Mouse (Mus musculus) embryo, embryonic 10.5 days (tissue): ENCODE data around the gene Itgb1bp1.

Source experiments
- DNase-seq: peaks from one replicate; pipeline ENCODE4 v3.0.0-alpha.2; 2015; ENCODE audit warnings: low spot score

Itgb1bp1 gene

DNA sequence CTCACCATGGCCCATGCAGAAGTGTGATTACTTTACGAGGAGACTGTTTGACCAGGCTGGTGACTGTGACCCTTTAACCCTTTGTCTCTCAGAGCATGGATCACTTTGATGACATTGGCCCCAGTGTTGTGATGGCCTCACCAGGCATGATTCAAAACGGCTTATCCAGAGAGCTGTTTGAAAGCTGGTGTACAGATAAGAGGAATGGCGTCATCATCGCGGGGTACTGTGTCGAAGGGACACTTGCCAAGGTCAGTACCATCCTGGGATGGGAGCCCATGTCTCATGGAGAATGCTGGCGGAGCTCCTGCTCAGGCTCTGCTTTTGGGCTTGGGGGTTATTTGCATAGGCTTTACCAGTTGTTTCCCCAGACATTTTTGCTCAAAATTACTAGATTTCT, 15.2 kb upstream of the Itgb1bp1 start:
- DNase-seq, result no peak

GRCm38 (mm10) chr12:21298856-21299255, 12.8 kb upstream of the Itgb1bp1 start:
- DNase-seq, result no peak

- DNase-seq, result no peak
These were observed 3.6 kb upstream of the Itgb1bp1 start for GRCm38 (mm10) chr12:21289651-21290050.

- no peak for DNase-seq
These were observed 2.8 kb upstream of the Itgb1bp1 start for GRCm38 (mm10) chr12:21288716-21289395.

- DNase-seq, result no peak
These were observed 897 bp upstream of the Itgb1bp1 start for GRCm38 (mm10) chr12:21286712-21287650.

DNA sequence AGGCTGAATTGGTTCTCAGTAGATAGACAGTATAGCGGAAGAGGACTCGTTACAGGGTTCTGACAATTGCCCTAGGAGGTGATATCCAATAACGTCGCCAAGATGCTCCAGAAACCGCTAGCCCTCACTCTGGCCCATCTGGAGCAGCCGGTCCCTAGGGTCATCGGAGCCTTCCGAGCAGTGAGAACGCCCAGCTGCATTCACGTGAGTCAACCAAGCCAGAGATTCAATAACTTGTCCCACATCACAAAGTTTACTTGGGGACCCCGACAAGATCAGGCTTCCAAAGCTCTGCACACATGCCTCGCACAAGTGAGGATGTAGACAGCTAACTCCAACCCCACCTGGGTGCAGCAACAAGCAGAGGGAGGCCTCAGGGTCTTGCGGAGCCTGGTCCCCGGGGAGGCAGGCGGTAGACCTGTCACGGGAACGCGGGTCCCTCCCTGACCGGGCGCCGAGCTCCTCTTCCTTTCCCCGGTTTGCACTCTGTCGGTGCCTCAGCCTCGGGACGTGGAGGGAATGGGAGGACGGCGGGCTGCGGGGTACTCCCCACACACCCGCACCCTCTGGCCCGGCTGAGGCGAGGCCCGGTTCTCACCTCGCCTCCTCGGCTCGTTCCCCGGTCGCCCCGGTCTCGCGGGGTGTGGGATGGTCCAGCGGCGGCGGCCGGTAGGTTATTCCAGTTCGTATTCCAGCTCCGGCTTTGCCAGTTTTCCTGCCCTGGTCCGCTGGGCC, 409 bp downstream of the Itgb1bp1 start:
- peak; percentile 64 for DNase-seq

GRCm38 (mm10) chr12:21284761-21285441, 1.2 kb downstream of the Itgb1bp1 start, which contains the start of gene Cpsf3:
Cpsf3 (plus strand) TSS chr12:21285391.
- peak; percentile 4 for DNase-seq

DNA sequence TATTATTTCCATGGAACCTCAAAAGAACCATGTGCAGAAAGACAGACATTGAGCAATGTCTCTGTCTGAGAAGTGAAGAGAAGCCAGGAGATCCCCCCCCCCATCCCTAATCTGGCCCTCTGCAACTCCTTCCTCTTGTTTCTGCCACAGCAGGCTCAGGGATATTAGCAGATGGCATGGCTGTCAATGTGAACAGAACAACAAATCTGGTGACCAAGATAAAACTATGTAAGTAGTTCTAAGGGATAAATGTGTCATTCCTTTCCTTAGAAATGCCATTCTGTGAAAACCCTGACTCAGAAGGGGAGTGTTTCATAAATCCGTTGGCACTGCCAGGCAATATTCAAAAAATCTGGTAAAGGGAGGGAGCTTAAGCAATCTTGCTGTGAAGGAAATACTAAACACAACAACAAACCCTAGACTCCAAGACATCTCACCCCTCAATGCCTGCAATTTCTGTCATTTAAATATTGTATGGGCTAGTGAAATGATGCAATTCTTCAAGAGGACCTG, 8.7 kb downstream of the Itgb1bp1 start:
- no peak for DNase-seq

- DNase-seq, result no peak
These were observed 11.6 kb downstream of the Itgb1bp1 start for GRCm38 (mm10) chr12:21274446-21274845.

DNA sequence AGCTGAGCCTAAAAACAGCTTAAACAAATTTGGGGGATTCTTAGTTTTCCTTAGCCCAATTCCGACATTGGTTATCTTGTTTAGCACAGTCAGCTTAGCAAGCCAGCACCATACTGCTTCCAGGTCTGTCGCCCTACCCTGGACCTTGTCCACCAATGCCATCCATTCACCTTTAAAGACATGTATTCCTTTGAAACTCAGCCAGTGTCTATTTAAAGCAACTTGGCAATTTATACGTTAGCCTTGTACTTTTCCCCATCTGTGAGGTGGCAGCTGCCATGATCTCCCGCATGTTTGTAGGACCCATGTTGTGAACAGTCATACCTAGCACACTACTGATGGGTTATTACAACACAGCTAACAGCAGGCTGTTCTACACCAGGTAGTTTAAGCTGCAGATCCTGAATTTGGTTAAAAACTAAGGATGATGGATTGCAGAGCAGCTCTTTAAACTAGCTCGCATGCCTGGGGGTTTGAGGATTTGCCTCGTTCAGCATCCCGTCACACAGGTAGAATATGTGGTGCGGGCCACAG, 17.9 kb downstream of the Itgb1bp1 start:
- DNase-seq, result no peak

DNA sequence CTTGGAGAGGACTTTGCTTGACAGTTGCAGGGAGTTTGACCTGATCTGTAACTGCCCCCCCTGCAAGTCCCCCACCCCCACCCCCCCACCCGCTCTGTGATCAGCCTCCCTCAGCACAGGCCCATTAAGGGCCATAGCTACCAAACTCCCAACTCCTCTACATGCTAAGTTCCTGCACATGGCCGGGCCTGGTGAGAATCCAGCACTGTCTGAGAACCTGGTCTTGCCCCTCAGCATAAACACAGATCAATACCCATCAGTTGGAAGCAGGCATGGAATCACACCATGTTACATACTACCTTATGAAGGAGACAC, 19.3 kb downstream of the Itgb1bp1 start:
- no peak for DNase-seq

DNA sequence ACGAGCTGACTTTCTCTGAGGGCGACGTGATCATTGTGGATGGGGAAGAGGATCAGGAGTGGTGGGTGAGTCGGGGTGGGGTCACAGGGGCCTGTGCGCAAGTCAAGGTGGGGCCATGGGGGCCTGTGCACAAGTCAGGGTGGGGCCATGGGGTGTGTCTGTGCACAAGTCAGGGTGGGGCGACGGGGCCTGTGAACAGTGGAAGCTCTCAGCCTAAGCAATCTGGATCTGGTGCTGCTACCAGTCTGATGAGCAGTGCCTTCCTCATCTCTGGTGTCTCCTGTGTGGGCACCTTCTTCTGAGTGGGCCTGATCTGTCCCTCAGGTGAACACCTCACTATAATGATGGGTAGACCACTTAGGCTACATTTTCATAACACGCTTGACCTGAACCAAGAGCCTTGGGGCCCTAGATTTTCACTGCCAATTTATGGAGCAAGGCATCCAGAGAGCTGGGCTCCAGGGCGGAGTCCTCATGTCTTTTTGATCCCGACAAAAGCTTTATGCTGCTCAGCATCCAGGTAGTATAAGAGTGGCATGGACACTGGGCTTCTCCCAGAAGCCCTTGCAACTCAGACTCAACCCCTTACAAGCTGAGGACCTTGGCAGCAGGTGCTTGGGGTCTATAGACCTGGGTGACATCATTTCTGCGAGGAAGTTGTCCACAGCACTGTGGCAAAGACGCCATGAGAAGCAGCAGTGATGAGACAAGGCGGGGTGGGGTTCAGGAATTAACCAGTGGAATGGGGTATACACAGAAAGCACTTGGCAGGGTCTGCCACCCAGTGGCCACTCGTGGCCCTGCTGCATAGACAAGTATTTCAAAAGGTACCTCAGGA, 19.9 kb downstream of the Itgb1bp1 start:
- peak; percentile 70 for DNase-seq

DNA sequence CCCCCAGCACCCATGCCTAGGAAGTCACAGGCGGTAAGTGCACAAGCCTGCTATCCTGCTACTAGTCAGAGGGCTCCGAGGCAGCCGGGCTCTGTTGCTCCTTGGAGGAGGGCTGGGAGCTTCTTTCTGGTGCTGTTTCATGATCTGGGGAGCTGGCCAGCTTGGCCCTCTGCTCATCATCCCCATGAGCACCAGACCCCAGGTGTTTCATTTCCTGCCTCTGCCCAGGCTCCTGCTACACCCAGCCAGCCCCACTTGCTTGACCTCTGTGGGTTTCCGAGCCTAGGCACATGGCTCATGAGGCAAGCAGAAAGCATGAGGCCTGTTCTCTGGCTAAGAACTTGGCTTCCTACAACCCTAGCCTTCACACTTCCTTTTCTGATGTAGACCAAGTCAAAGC, 20.6 kb downstream of the Itgb1bp1 start:
- no peak for DNase-seq

GRCm38 (mm10) chr12:21264970-21265369, 21.1 kb downstream of the Itgb1bp1 start:
- DNase-seq, result no peak

- DNase-seq, result no peak
These were observed 21.8 kb downstream of the Itgb1bp1 start for GRCm38 (mm10) chr12:21264241-21264640.

DNA sequence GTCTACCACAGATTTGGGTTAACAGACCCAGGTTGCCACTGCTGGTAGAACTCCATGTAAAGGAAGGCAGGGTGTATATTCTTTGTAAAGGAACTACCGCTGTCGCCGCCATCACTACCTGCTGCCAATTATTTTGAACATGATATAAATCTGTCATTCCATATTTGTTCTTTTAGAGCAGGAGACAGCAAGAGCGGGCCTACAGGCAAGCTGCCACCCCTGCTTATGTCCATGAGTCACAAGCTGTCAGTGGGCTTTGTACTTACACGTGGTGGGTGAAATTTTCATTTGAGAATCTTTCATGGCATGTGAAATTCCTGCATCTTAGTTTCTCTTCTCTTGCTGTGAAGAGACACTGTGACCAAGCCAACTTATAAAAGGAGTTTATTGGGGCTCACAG, 22.8 kb downstream of the Itgb1bp1 start:
- DNase-seq, result no peak

- no peak for DNase-seq
These were observed 24.6 kb downstream of the Itgb1bp1 start for GRCm38 (mm10) chr12:21261521-21261920.

DNA sequence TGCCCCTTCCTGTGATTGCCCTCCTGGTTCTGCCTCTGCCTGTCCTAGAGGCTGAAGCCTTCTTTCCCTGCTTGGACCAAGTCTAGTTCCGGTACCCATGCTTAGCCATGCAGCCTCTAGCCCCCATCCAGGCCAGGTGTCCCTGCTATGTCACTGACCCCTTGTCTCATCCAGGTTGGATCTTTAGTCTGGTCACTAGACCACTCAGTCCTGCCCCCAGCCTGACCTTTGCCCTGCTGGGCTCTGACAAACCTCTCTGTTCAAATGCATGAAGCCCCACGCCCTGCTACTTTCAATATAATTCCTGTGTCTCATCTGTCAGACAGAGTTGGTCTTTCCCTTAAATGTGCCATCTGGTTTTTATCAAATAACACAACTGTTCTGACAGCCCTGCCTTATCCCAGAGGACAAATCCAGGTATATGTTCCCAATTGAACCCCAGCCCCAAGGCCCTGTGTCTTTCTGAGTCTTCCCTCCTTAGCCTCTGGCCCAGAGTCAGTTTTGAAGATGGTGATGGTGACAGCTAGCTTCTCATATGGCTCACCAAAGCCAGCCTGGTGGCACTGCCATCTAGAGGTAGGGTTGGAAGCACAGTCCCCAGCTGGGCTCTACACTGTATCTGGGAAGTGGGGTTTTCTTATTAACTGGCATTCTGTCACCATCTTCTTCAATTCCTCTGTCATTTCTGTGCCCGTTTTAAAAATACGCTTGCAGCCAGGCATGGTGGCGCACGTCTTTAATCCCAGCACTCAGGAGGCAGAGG, 25.4 kb downstream of the Itgb1bp1 start:
- DNase-seq, result peak; percentile 14

DNA sequence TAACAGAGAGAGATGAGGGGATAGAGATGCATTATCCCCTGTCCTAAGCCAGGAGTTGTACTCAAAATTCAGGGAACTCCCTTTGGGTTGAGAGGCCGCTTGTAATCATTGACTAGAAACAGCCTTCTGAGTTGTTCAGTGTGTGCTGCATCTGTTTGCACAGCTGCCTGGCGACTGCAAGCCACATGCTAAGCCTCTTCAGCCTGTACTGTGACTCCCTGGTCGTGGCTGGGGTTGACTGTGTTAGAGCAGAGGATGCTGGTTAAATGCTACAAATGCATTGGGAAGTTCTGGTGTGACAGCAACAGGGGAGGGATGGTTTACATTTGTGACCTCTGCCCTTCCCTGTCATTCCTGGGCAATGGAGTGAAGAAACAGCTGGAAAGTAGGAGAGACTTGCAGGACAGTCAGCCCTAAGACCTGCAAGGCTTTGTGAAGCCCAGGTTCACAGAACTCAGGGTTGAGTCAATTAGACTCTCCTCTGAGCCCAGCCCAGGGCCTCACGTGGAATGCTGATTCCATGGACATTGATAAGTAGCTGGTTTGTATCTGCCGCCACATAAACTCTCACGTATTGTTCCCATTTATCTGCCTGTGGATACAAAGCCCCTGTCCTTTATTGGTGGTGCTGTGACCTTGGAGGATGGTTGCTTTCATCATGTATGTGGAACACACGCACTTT, 38.2 kb downstream of the Itgb1bp1 start:
- peak; percentile 21 for DNase-seq
